Mouse (Mus musculus) bone marrow macrophage, adult 2 months (primary cell): ENCODE results near the gene Sptbn1.

ENCODE experiments used
- CTCF ChIP-seq: IDR thresholded peaks from 2 replicates; pipeline ENCODE4 v1.5.1; 2012; ENCODE audit warnings: low read depth, mild to moderate bottlenecking, low read length, moderate library complexity
- POLR2A ChIP-seq: IDR thresholded peaks from 2 replicates; pipeline ENCODE4 v1.6.1; 2012; ENCODE audit warnings: mild to moderate bottlenecking, low read depth, low read length, borderline replicate concordance

- TF ChIP-seq POLR2A, result no peak
- no peak for TF ChIP-seq CTCF
These were observed 45.3 kb downstream of the Sptbn1 start for GRCm38 (mm10) chr11:30222636-30223035.
